Mouse (Mus musculus) heart, adult 2 months (tissue): ENCODE results near the gene Wwtr1.

ENCODE experiments used
- EP300 ChIP-seq: fragments of 200-500 bp; IDR thresholded peaks from 2 replicates; pipeline ENCODE4 v1.6.1; 2011; ENCODE audit warnings: low read depth, low read length, control low read depth; ENCODE audit not compliant: insufficient read depth
- POLR2A ChIP-seq: fragments of 200-500 bp; IDR thresholded peaks from 2 replicates; pipeline ENCODE4 v1.6.1; 2011; ENCODE audit warnings: mild to moderate bottlenecking, low read depth, low read length, control low read depth; ENCODE audit not compliant: insufficient read depth

GRCm38 (mm10) chr3:57530836-57531235 is 44.9 kb downstream of the Wwtr1 start:
- TF ChIP-seq EP300 (no peak), POLR2A (no peak)
